13 mouse cellular contexts compared by ENCODE assay signal in the genomic region with DNA sequence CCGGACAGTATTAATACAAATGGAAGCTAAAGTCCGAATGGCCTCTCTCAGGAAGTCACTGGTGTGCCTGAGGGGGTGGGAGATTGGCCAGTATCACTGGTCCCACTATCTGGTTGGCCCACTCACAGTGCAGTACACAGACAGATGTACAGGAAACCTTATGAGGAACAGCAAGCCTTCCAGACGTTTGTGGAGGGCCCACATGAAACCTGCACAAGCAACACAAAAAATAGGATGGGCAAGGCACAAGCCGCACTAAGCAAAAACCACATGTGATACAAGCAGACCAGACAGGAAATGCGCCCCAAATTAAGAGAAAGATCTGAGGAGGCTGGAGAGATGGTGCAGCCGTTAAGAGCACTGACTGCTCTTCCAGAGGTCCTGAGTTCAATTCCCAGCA. TPM values are rescaled to one million over a fixed set of nuclear protein-coding genes. Genes with fewer than 3 reads are reported as not detected.
A peak's percentile ranks its signal among the peaks of the same experiment; 100 is the strongest.
DNase-seq lines count a peak whose midpoint lies in the region; ATAC-seq and TF ChIP-seq lines count a peak whose summit lies in the region.
"Had no signal": no experiment of that assay in that cellular context is flagged by ENCODE, and none has a peak within 500 bp of the region (broad histone marks: within the 10 kb centered on the region; RNA-seq: fewer than 3 reads in every experiment).

No protein-coding gene starts in this region.

- H3K4me2 ChIP-seq in hindbrain, embryonic 13.5 days: no peak overlapping the region

- H3K4me3 ChIP-seq in erythroblast, embryonic 14.5 days (replicated peaks): peak overlapping the region; percentile 4
- H3K4me3 ChIP-seq in spleen, adult 2 months (ENCODE audit: extremely low read depth, insufficient read depth, insufficient read length): no peak overlapping the region
- no peak overlapping the region for H3K4me3 ChIP-seq in hindbrain, embryonic 13.5 days

- H3K9ac ChIP-seq in hindbrain, embryonic 13.5 days: no peak overlapping the region

- DNase-seq in spleen, adult 2 months (ENCODE audit: low read depth in 1 of 2, low spot score in 2 of 2): peak in 1 of 2 experiments; percentile 17
- DNase-seq in spleen, adult 18-20 months: no peak
- DNase-seq in natural killer cell, adult 2 months (ENCODE audit: low spot score in 2 of 2): peak; percentile 38
- DNase-seq in Muller cell, postnatal 12 days (ENCODE audit: inconsistent ontology term): no peak
- DNase-seq: lung, postnatal 10 days had no signal

- no peak for TF ChIP-seq POLR2A in spleen, adult 2 months (IDR thresholded peaks at IDR 0.05; ENCODE audit: low read depth, low read length)

- peak overlapping the region; percentile 28; the same call in 1 of the 2 replicates for H3K27ac ChIP-seq in spleen, adult 2 months (ENCODE audit: insufficient read depth, low read length)
- peak overlapping the region; percentile 49 for H3K27ac ChIP-seq in hindbrain, embryonic 13.5 days
- H3K27ac ChIP-seq: kidney, postnatal 0 days had no signal

- 16% methylated on average over 6 of the region's 6 CpGs for WGBS in spleen, adult 2 months
- WGBS in hindbrain, embryonic 13.5 days: 64% methylated on average over 6 of the region's 6 CpGs

- no peak for ATAC-seq in erythroblast, adult 5-6 weeks (replicated peaks; ENCODE audit: low FRiP score, poor library complexity, severe bottlenecking)
- no peak for ATAC-seq in hindbrain, embryonic 13.5 days (ENCODE audit: low FRiP score)
- no peak for ATAC-seq in erythroid progenitor cell, adult 5-6 weeks (replicated peaks; ENCODE audit: low FRiP score, poor library complexity, severe bottlenecking)

- H3K9me3 ChIP-seq in erythroblast, embryonic 14.5 days (ENCODE audit: control insufficient read depth, low read length): no peaks in the 10 kb centered on the region
- H3K9me3 ChIP-seq in hindbrain, embryonic 13.5 days: no peaks in the 10 kb centered on the region

- H3K36me3 ChIP-seq in erythroblast, embryonic 14.5 days (ENCODE audit: control insufficient read depth): peaks cover 44% of the 10 kb centered on the region
- no peaks in the 10 kb centered on the region for H3K36me3 ChIP-seq in spleen, adult 2 months (ENCODE audit: control insufficient read depth, insufficient read depth, low read length)
- no peaks in the 10 kb centered on the region for H3K36me3 ChIP-seq in hindbrain, embryonic 13.5 days

- H3K4me1 ChIP-seq in erythroblast, embryonic 14.5 days (ENCODE audit: control insufficient read depth): peaks cover 78% of the 10 kb centered on the region
- H3K4me1 ChIP-seq in spleen, adult 2 months (ENCODE audit: control insufficient read depth, insufficient read depth, insufficient read length): peaks cover 8% of the 10 kb centered on the region
- H3K4me1 ChIP-seq in hindbrain, embryonic 13.5 days (replicated peaks): peaks cover 39% of the 10 kb centered on the region

- H3K27me3 ChIP-seq in erythroblast, embryonic 14.5 days (ENCODE audit: control insufficient read depth): no peaks in the 10 kb centered on the region
- H3K27me3 ChIP-seq in spleen, adult 2 months (ENCODE audit: control insufficient read depth, insufficient read depth, low read length): peaks cover 2% of the 10 kb centered on the region; the same call in 1 of the 2 replicates
- no peaks in the 10 kb centered on the region for H3K27me3 ChIP-seq in hindbrain, embryonic 13.5 days

- no peak for TF ChIP-seq CTCF in spleen, adult 2 months (IDR thresholded peaks at IDR 0.05; ENCODE audit: extremely low read depth, insufficient read depth, insufficient read length, insufficient replicate concordance)

RNA-seq across cellular contexts. Expression of a gene that starts 3.4 kb away (rescaled TPM):
- polyA plus RNA-seq in erythroblast, embryonic 14.5 days (2012): 0.54 and 0.98 TPM in 2 replicates
- 13.4 and 16.1 TPM in 2 replicates for total RNA-seq in erythroblast, adult 5-6 weeks (2015; ENCODE audit: low replicate concordance)
- 21.4 and 25.2 TPM in 2 replicates for total RNA-seq in erythroblast, adult 5-6 weeks (2017; ENCODE audit: low replicate concordance)
- polyA plus RNA-seq in spleen, adult 2 months (2012; rRNA removed): 6.1 and 6.6 TPM in 2 replicates
- polyA plus RNA-seq in hindbrain, embryonic 13.5 days (2015; fragmentation: Nextera tagmentation; extraction: Ambion mirVana): 49.3 and 50.6 TPM in 2 replicates
- 45.0 and 46.1 TPM in 2 replicates for total RNA-seq in erythroid progenitor cell, adult 5-6 weeks (2015; ENCODE audit: low replicate concordance)
- 78.4 and 80.5 TPM in 2 replicates for total RNA-seq in erythroid progenitor cell, adult 5-6 weeks (2017; ENCODE audit: low replicate concordance)

RNA-seq across cellular contexts. Expression of a gene that starts 21.7 kb away (rescaled TPM):
- not detected in 2 replicates for polyA plus RNA-seq in erythroblast, embryonic 14.5 days (2012)
- total RNA-seq in erythroblast, adult 5-6 weeks (2015; ENCODE audit: low replicate concordance): not detected in 2 replicates
- total RNA-seq in erythroblast, adult 5-6 weeks (2017; ENCODE audit: low replicate concordance): not detected in 2 replicates
- not detected in 2 replicates for polyA plus RNA-seq in spleen, adult 2 months (2012; rRNA removed)
- not detected in 2 replicates for polyA plus RNA-seq in hindbrain, embryonic 13.5 days (2015; fragmentation: Nextera tagmentation; extraction: Ambion mirVana)
- not detected in 2 replicates for total RNA-seq in erythroid progenitor cell, adult 5-6 weeks (2015; ENCODE audit: low replicate concordance)
- total RNA-seq in erythroid progenitor cell, adult 5-6 weeks (2017; ENCODE audit: low replicate concordance): not detected in 2 replicates
- total RNA-seq: gastrocnemius, adult 8-10 months; left cerebral cortex, postnatal 10 days had no signal
- polyA plus RNA-seq: heart, embryonic 16.5 days; kidney, postnatal 0 days had no signal

RNA-seq across cellular contexts. Expression of a gene that starts 37.9 kb away (rescaled TPM):
- polyA plus RNA-seq in erythroblast, embryonic 14.5 days (2012): not detected in 2 replicates
- total RNA-seq in erythroblast, adult 5-6 weeks (2015; ENCODE audit: low replicate concordance): not detected in 2 replicates
- not detected in 2 replicates for total RNA-seq in erythroblast, adult 5-6 weeks (2017; ENCODE audit: low replicate concordance)
- not detected in 2 replicates for polyA plus RNA-seq in spleen, adult 2 months (2012; rRNA removed)
- 0.04 TPM in 1 of 2 replicates, not detected in the other for polyA plus RNA-seq in hindbrain, embryonic 13.5 days (2015; fragmentation: Nextera tagmentation; extraction: Ambion mirVana)
- total RNA-seq in erythroid progenitor cell, adult 5-6 weeks (2015; ENCODE audit: low replicate concordance): not detected in 2 replicates
- not detected in 2 replicates for total RNA-seq in erythroid progenitor cell, adult 5-6 weeks (2017; ENCODE audit: low replicate concordance)
- total RNA-seq: gastrocnemius, adult 8-10 months had no signal
- polyA plus RNA-seq: heart, embryonic 16.5 days; kidney, postnatal 0 days had no signal

RNA-seq across cellular contexts. Expression of a gene that starts 39.8 kb away (rescaled TPM):
- polyA plus RNA-seq in erythroblast, embryonic 14.5 days (2012): not detected in 2 replicates
- not detected in 2 replicates for total RNA-seq in erythroblast, adult 5-6 weeks (2015; ENCODE audit: low replicate concordance)
- not detected in 2 replicates for total RNA-seq in erythroblast, adult 5-6 weeks (2017; ENCODE audit: low replicate concordance)
- polyA plus RNA-seq in spleen, adult 2 months (2012; rRNA removed): not detected in 2 replicates
- not detected in 2 replicates for polyA plus RNA-seq in hindbrain, embryonic 13.5 days (2015; fragmentation: Nextera tagmentation; extraction: Ambion mirVana)
- not detected in 2 replicates for total RNA-seq in erythroid progenitor cell, adult 5-6 weeks (2015; ENCODE audit: low replicate concordance)
- total RNA-seq in erythroid progenitor cell, adult 5-6 weeks (2017; ENCODE audit: low replicate concordance): not detected in 2 replicates
- total RNA-seq: gastrocnemius, adult 8-10 months; left cerebral cortex, postnatal 10 days had no signal
- polyA plus RNA-seq: heart, embryonic 16.5 days; kidney, postnatal 0 days had no signal

RNA-seq across cellular contexts. Expression of a gene that starts 59.3 kb away (rescaled TPM):
- polyA plus RNA-seq in erythroblast, embryonic 14.5 days (2012): 0.02 TPM in 1 of 2 replicates, not detected in the other
- total RNA-seq in erythroblast, adult 5-6 weeks (2015; ENCODE audit: low replicate concordance): not detected in 2 replicates
- total RNA-seq in erythroblast, adult 5-6 weeks (2017; ENCODE audit: low replicate concordance): 0.26 TPM in 1 of 2 replicates, not detected in the other
- not detected in 2 replicates for polyA plus RNA-seq in spleen, adult 2 months (2012; rRNA removed)
- not detected in 2 replicates for polyA plus RNA-seq in hindbrain, embryonic 13.5 days (2015; fragmentation: Nextera tagmentation; extraction: Ambion mirVana)
- total RNA-seq in erythroid progenitor cell, adult 5-6 weeks (2015; ENCODE audit: low replicate concordance): not detected in 2 replicates
- total RNA-seq in erythroid progenitor cell, adult 5-6 weeks (2017; ENCODE audit: low replicate concordance): not detected in 2 replicates
- total RNA-seq: gastrocnemius, adult 8-10 months; left cerebral cortex, postnatal 10 days had no signal
- polyA plus RNA-seq: heart, embryonic 16.5 days; kidney, postnatal 0 days had no signal

Comparison
In these comparisons a context has a peak if more than half of its experiments do, and no peak if none do; other contexts are left out.
1. DNase-seq: peak in natural killer cell, adult 2 months (2 of 2); none in spleen, adult 18-20 months (0 of 2) and Muller cell, postnatal 12 days (single experiment).